Mouse (Mus musculus) liver, postnatal 0 days (tissue): ENCODE results near the gene Daglb.

Experiments
- CTCF ChIP-seq: sonication (generic); IDR thresholded peaks from 2 replicates; pipeline ENCODE4 v1.5.1; 2016; ENCODE audit warnings: antibody characterized with exemption, low read depth
- EP300 ChIP-seq: IDR thresholded peaks from 2 replicates; pipeline ENCODE4 v1.6.1; 2016; ENCODE audit warnings: antibody characterized with exemption, low read depth, mild to moderate bottlenecking

DNA sequence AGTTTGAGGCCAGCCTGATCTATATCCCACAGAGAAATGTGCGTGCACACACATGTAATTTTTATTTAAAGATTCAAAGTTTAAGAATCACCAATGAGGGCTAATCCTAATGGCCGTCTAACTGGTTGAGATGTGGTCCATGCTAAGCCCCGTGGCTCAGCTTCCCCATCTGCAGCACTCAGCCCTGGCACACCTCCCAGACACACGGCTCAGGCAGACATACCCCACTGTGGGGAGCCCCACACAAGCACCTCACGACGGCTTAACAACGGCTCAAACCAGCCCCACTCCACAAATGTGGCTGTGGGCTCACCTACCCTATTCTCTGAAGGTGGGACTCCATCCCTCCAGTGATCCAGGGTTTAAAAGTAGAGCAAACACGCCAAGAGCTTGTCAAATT lies 40.7 kb downstream of the Daglb start:
- TF ChIP-seq CTCF = no peak
- no peak for TF ChIP-seq EP300
